Mouse (Mus musculus): ENCODE measurements around the gene Cc2d2b. TPM values are rescaled to one million over a fixed set of nuclear protein-coding genes. Genes with fewer than 3 reads are reported as not detected.

Gene Cc2d2b
- 2.2 and 3.1 TPM in 2 replicates for polyA plus RNA-seq (2016; fragmentation: Nextera tagmentation; extraction: Ambion mirVana)

- 65% methylated on average over 17 of the region's 17 CpGs for WGBS (ENCODE audit: insufficient replicate concordance)
- Histone ChIP-seq H3K4me1 (no peaks in the 10 kb centered on the region), H3K4me2 (0 out of 2 replicates have a peak within 1 kb of the TSS, but pooled peaks have one; percentile 14), H3K4me3 (no peak within 1 kb of the TSS), H3K9me3 (replicated peaks) (no peaks in the 10 kb centered on the region), H3K9ac (no peak within 1 kb of the TSS), H3K27me3 (replicated peaks) (peaks cover 12% of the 10 kb centered on the region), H3K36me3 (no peaks in the 10 kb centered on the region), H3K27ac (no peak within 1 kb of the TSS)
- no peak for ATAC-seq
Observed at GRCm38 (mm10) chr19:40748559-40748958, at the start of gene Cc2d2b. Gene Cc2d2b, plus strand, starts transcription at chr19:40748753.

- no peaks in the 10 kb centered on the region for H3K36me3 ChIP-seq
- H3K9ac ChIP-seq: no peak overlapping the region
- no peaks in the 10 kb centered on the region for H3K9me3 ChIP-seq (replicated peaks)
- no peak for ATAC-seq
- H3K27ac ChIP-seq: no peak overlapping the region
- no peak overlapping the region for H3K4me2 ChIP-seq
- WGBS (ENCODE audit: insufficient replicate concordance): 69% methylated on average over 5 of the region's 5 CpGs
- H3K4me1 ChIP-seq: no peaks in the 10 kb centered on the region
- no peaks in the 10 kb centered on the region for H3K27me3 ChIP-seq (replicated peaks)
- H3K4me3 ChIP-seq: no peak overlapping the region
Observed at GRCm38 (mm10) chr19:40699816-40700215, 48.7 kb upstream of the Cc2d2b start.

GRCm38 (mm10) chr19:40702406-40702805, 46.1 kb upstream of the Cc2d2b start:
- no peak for ATAC-seq
- 59% methylated on average over 4 of the region's 4 CpGs for WGBS (ENCODE audit: insufficient replicate concordance)
- no peaks in the 10 kb centered on the region for H3K27me3 ChIP-seq (replicated peaks)
- no peaks in the 10 kb centered on the region for H3K36me3 ChIP-seq
- no peak overlapping the region for H3K27ac ChIP-seq
- H3K4me2 ChIP-seq: no peak overlapping the region
- no peaks in the 10 kb centered on the region for H3K4me1 ChIP-seq
- H3K9me3 ChIP-seq (replicated peaks): no peaks in the 10 kb centered on the region
- no peak overlapping the region for H3K4me3 ChIP-seq
- H3K9ac ChIP-seq: no peak overlapping the region

- Histone ChIP-seq H3K4me1 (no peaks in the 10 kb centered on the region), H3K4me2 (no peak overlapping the region), H3K27me3 (replicated peaks) (no peaks in the 10 kb centered on the region), H3K9me3 (replicated peaks) (no peaks in the 10 kb centered on the region), H3K4me3 (no peak overlapping the region), H3K9ac (no peak overlapping the region), H3K36me3 (no peaks in the 10 kb centered on the region), H3K27ac (no peak overlapping the region)
- no peak for ATAC-seq
- 75% methylated on average over 15 of the region's 16 CpGs for WGBS (ENCODE audit: insufficient replicate concordance)
Observed at GRCm38 (mm10) chr19:40712889-40713628, 35.5 kb upstream of the Cc2d2b start.

- 70% methylated on average over 5 of the region's 5 CpGs for WGBS (ENCODE audit: insufficient replicate concordance)
- no peak overlapping the region for H3K4me3 ChIP-seq
- H3K4me1 ChIP-seq: no peaks in the 10 kb centered on the region
- ATAC-seq: no peak
- H3K9me3 ChIP-seq (replicated peaks): no peaks in the 10 kb centered on the region
- no peaks in the 10 kb centered on the region for H3K27me3 ChIP-seq (replicated peaks)
- no peak overlapping the region for H3K9ac ChIP-seq
- no peak overlapping the region for H3K27ac ChIP-seq
- H3K4me2 ChIP-seq: no peak overlapping the region
- H3K36me3 ChIP-seq: no peaks in the 10 kb centered on the region
Observed at GRCm38 (mm10) chr19:40714700-40715099, 33.9 kb upstream of the Cc2d2b start.

GRCm38 (mm10) chr19:40716981-40717380, 31.6 kb upstream of the Cc2d2b start:
- Histone ChIP-seq H3K4me1 (0 out of 2 replicates have a peak, but pooled peaks cover 3% of the 10 kb centered on the region), H3K27me3 (replicated peaks) (no peaks in the 10 kb centered on the region), H3K27ac (no peak overlapping the region), H3K9me3 (replicated peaks) (no peaks in the 10 kb centered on the region), H3K9ac (no peak overlapping the region), H3K36me3 (no peaks in the 10 kb centered on the region), H3K4me2 (no peak overlapping the region), H3K4me3 (no peak overlapping the region)
- no peak for ATAC-seq
- 64% methylated on average over 6 of the region's 6 CpGs for WGBS (ENCODE audit: insufficient replicate concordance)

- no peak overlapping the region for H3K9ac ChIP-seq
- H3K9me3 ChIP-seq (replicated peaks): no peaks in the 10 kb centered on the region
- no peak overlapping the region for H3K4me2 ChIP-seq
- 0 out of 2 replicates have a peak, but pooled peaks cover 3% of the 10 kb centered on the region for H3K4me1 ChIP-seq
- ATAC-seq: no peak
- H3K36me3 ChIP-seq: no peaks in the 10 kb centered on the region
- no peak overlapping the region for H3K27ac ChIP-seq
- H3K27me3 ChIP-seq (replicated peaks): no peaks in the 10 kb centered on the region
- no peak overlapping the region for H3K4me3 ChIP-seq
- 48% methylated on average over 11 of the region's 11 CpGs for WGBS (ENCODE audit: insufficient replicate concordance)
Observed at GRCm38 (mm10) chr19:40719439-40720105, 29.0 kb upstream of the Cc2d2b start.

GRCm38 (mm10) chr19:40720381-40720780, 28.2 kb upstream of the Cc2d2b start:
- Histone ChIP-seq H3K9ac (no peak overlapping the region), H3K4me1 (0 out of 2 replicates have a peak, but pooled peaks cover 3% of the 10 kb centered on the region), H3K36me3 (no peaks in the 10 kb centered on the region), H3K9me3 (replicated peaks) (no peaks in the 10 kb centered on the region), H3K27ac (no peak overlapping the region), H3K4me3 (no peak overlapping the region), H3K27me3 (replicated peaks) (no peaks in the 10 kb centered on the region), H3K4me2 (no peak overlapping the region)
- WGBS (ENCODE audit: insufficient replicate concordance): 72% methylated on average over 12 of the region's 12 CpGs
- ATAC-seq: no peak

GRCm38 (mm10) chr19:40722137-40723038, 26.2 kb upstream of the Cc2d2b start:
- H3K27ac ChIP-seq: no peak overlapping the region
- H3K36me3 ChIP-seq: no peaks in the 10 kb centered on the region
- H3K27me3 ChIP-seq (replicated peaks): no peaks in the 10 kb centered on the region
- no peak overlapping the region for H3K9ac ChIP-seq
- WGBS (ENCODE audit: insufficient replicate concordance): 52% methylated on average over 11 of the region's 11 CpGs
- H3K4me1 ChIP-seq: 0 out of 2 replicates have a peak, but pooled peaks cover 3% of the 10 kb centered on the region
- H3K9me3 ChIP-seq (replicated peaks): no peaks in the 10 kb centered on the region
- no peak overlapping the region for H3K4me3 ChIP-seq
- no peak for ATAC-seq
- no peak overlapping the region for H3K4me2 ChIP-seq

GRCm38 (mm10) chr19:40723516-40723915, 25.0 kb upstream of the Cc2d2b start:
- Histone ChIP-seq H3K4me3 (no peak overlapping the region), H3K4me1 (0 out of 2 replicates have a peak, but pooled peaks cover 7% of the 10 kb centered on the region), H3K9ac (no peak overlapping the region), H3K4me2 (no peak overlapping the region), H3K27ac (no peak overlapping the region), H3K27me3 (replicated peaks) (no peaks in the 10 kb centered on the region), H3K9me3 (replicated peaks) (no peaks in the 10 kb centered on the region), H3K36me3 (no peaks in the 10 kb centered on the region)
- no peak for ATAC-seq
- 63% methylated on average over 10 of the region's 10 CpGs for WGBS (ENCODE audit: insufficient replicate concordance)

GRCm38 (mm10) chr19:40726148-40726547, 22.4 kb upstream of the Cc2d2b start:
- 66% methylated on average over 4 of the region's 4 CpGs for WGBS (ENCODE audit: insufficient replicate concordance)
- H3K4me1 ChIP-seq: 0 out of 2 replicates have a peak, but pooled peaks cover 12% of the 10 kb centered on the region
- no peaks in the 10 kb centered on the region for H3K27me3 ChIP-seq (replicated peaks)
- no peaks in the 10 kb centered on the region for H3K9me3 ChIP-seq (replicated peaks)
- H3K27ac ChIP-seq: no peak overlapping the region
- H3K4me2 ChIP-seq: no peak overlapping the region
- ATAC-seq: no peak
- H3K9ac ChIP-seq: no peak overlapping the region
- H3K36me3 ChIP-seq: no peaks in the 10 kb centered on the region
- H3K4me3 ChIP-seq: no peak overlapping the region

Data from liver, embryonic 12.5 days (tissue).